Mouse (Mus musculus) frontal cortex, postnatal 14 days (tissue): Measurements from ENCODE around the gene G0s2.

ENCODE experiments used
- DNase-seq, 2 experiments: peaks; one replicate each; pipeline ENCODE4 v3.0.0; 2022; ENCODE audit warnings: low spot score in 2 of 2

G0s2 gene

GRCm38 (mm10) chr1:193272916-193273601, at the start of gene G0s2:
Gene G0s2 (minus strand): TSS chr1:193273217.
- peak; percentile 40 to 45 for DNase-seq

DNA sequence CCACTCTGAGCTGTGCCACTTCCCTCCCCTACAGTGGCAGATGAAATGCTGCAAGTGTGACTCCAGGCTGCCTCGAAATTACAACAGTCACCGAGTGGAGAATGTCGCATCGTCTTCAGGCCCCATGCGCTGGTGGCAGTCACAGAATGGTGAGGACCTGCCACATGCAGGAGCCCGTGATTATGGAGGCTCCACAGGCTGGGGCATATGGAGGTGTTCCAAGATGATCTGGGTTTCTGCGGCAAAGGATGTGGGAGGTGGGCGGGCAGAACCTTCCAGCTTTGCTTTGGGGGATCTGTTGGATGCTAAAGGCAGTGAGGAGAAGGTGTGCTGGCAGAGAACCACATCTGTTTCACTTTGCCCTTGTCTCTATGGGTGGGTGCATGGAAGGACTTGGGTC, 47.4 kb upstream of the G0s2 start:
- DNase-seq = no peak

- no peak for DNase-seq
Measured at GRCm38 (mm10) chr1:193319721-193320120, 46.7 kb upstream of the G0s2 start.

GRCm38 (mm10) chr1:193317159-193317559, 44.1 kb upstream of the G0s2 start:
- peak in 1 of 2 experiments; percentile 54 for DNase-seq

GRCm38 (mm10) chr1:193316358-193316750, 43.3 kb upstream of the G0s2 start:
- no peak for DNase-seq

DNA sequence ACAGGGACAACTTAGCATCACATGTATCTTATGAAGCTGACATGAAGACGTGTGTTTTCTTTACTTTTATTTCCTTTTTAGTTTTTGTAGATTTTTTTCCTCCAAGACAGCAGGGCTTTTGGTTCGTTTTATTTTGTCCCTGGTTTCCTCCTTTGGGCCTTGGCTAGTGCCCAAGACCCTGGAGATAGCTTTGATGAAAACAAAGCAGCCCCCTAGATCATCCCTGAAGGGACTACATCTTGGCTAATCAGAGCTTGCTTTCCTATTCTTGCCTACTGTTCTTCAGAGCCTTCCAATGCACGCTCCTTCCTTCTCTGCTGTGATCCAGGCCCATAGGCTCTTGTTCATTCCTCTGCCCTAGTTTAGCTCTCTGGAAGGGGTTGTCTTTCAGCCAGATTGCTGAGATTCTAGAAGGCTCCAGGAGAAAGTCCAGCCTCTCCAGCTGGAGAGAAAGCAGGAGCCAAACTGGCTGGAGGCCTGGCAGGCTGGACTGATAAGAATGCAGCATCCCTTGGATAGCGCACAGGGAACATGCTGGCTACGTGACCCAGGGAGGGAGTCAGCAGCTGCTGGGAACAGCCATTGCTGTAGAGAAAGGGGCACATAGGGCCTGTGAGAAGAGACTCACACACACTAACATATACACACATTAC, 42.8 kb upstream of the G0s2 start:
- peak in 1 of 2 experiments; percentile 49 for DNase-seq

DNA sequence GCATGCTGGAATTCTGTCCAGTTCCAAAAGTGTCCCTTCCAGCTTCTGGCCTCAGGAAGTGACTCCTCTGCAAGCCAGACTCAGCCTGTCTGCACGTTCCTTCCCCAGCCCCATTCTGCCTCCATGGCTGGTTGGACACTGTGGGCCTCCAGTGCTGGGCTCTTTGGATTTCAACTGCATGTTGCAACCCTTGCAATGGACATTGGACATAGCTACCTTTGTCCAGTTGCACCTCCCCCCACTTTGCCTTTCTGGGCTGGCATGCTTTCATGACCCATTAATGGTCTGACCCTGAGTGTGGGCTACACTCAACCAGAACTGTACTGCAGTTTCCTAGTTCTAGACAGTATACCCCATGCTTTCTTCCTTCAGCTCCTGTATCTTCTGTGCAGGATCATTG, 38.6 kb upstream of the G0s2 start:
- no peak for DNase-seq

DNA sequence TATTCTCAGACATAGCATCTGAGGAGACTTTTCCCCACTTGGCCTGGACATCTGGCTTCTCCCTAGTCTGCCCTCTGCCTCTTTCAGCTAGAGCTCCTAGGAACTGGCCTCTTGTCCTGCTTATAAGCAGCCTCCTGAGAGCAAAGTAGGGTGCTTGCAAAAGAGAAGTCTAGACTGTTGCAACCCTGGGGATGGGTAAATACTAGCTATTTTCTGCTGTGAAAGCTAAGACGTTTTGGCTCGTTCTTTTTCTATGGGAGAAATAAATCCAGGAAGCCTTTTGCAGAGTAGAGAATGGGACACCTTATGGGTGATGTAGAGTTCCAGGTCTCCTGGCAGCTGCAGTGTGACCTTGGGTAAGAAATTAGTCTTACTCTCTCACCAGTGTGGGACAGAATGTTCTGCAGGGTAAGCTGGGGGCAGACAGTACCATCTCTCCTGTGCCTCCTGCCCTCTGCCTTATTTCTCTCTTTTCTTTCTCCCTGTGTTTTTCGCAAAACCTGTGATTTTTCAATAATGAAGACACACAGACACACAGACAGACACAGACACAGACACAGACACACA, 37.6 kb upstream of the G0s2 start:
- DNase-seq = no peak

GRCm38 (mm10) chr1:193309785-193310518, 36.9 kb upstream of the G0s2 start:
- no peak for DNase-seq

- no peak for DNase-seq
Measured at GRCm38 (mm10) chr1:193306832-193307231, 33.8 kb upstream of the G0s2 start.

DNA sequence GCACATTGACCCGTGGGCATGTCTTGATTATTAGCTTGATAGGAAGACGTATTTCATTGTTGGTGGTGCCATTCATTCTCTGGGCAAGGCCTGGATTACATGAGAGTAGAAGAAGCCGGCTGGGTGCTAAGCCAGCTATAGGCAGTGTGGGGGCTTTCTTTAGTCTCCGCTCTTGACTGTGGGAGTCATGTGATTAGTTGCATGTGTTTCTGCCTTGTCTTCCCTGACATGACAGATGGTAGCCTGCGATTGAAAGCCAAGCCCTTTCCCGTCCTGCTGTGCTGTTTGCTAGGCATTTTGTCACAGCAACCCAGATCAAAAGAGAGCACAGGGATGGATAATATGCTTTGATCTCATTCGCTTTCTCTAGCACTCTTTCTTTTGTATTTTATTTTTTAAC, 32.4 kb upstream of the G0s2 start:
- no peak for DNase-seq

DNA sequence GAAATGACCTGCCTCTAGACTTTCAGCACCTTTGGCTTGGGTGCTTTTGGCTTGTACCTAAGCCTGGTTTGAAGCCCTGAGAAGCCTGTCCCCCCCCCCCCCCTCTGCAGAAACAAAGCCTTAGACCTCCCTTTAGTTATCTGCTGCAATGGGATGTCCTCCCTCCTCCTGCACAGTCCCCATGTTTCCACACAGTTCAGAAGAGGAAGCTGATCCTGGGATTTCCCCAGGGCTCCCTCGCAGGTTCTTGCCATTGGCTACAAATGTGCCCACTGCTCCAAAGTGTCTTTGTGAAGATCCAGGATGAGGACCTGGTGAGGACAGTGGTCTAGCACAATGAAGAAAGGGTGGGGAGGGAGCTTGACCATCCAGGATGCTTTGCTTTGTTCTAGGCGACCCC, 30.1 kb upstream of the G0s2 start:
- DNase-seq = no peak

DNA sequence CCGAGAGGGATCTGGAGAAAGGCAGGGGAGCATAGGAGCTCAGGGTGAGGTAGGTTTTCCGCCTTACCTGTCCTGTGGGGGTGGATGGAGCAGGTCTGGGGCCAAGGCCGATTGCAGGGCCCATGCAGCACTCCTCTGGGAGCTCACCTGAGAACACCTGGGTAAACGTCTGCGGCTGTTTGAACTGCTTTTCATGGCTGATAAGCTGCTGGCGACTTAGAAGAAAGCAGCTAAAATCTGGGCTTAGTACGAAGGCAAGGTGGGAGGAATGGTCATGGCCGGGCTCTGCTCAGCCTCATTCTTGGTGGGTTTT, 29.0 kb upstream of the G0s2 start:
- DNase-seq = no peak

DNA sequence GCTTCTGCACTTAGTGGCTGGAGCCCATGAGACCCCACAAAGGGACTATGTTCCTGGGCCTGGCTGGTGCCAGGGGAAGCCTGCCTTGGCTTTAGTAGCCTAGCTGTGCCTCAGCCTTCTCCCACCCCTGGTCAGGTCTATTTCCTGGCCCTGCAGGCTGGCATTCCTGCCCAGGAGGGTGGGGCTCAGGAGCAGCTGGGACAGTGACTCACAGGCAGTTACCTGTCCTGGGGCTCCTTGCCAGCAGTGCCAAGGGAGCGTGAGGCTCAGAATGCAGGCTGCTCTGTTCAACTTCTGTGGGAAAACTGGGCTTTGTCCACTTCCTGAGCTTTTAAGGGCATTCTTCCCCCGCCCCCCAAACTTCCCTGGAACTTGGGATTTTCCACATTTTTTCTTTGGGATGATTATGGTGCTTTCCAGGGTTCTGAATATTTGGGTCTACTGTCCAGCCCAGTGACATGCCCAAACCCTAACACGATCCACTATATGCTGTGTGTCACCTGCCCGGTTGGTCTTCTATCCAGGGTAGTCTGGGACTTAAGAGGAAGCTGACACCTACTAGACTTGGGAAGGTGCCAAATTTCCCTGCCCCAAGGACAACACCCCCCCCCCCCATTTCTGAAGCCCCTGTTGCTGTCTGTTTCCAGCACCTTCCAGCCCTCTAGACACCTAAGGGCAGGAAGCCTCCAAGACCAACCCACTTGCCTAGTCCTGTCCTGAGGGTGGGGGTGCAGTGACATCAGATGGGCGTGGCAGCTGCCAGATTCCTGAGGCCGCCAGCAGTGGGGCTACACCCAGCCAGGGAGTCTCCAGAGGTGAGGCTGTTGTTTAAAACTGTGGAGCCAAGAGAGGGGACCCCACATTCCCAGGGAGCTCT, 28.4 kb upstream of the G0s2 start:
- no peak for DNase-seq

- no peak for DNase-seq
Measured at GRCm38 (mm10) chr1:193299995-193300394, 27.0 kb upstream of the G0s2 start.

DNA sequence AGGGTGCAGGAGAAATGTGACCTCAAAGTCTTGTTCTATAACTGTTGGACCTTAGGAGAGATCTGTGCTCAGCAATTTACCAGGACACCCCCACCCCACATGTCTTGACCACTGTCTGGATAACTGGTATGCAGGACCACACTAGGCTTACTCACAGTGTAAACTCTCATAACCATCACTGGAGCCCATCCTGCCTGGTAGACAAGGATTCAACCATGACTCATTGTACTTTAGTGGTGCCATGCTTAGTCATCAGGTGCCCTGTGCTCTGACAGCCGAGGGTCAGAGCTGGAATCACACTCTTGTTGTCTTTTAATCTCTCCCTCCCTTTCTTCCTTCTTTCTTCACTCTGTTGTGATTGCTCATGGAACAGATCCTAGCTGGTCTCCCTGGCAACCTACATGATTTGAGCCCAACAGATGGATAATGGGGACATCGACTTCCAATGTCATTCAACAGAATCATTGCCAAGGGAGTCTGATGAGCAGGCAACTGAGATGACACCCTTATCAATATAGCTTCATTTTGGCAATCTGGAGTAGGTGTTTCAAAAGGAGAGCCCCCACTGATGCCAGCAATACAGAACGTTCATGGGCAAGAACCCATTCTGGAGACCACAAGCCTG, 25.2 kb upstream of the G0s2 start:
- no peak for DNase-seq

DNA sequence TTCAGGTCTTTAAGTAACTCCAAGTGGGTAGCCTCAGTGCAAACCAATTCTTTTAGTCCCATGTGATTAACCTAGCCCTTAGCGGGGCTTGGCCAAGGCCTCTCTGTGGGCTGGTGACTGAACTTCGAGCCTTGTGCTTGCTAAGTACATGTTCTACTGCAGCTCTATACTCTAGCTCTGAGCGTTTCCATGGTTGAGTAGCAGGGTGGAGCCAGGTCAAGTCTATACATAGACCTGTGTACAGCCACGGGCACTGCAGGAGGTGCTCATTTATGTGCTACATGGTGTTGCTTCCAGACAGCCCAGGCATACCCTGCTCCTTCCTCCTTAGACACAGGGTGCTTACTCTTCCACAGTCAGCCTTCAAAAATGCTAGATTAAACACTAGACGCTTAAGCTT, 22.9 kb upstream of the G0s2 start:
- DNase-seq = no peak

GRCm38 (mm10) chr1:193293926-193294325, 20.9 kb upstream of the G0s2 start:
- no peak for DNase-seq

DNA sequence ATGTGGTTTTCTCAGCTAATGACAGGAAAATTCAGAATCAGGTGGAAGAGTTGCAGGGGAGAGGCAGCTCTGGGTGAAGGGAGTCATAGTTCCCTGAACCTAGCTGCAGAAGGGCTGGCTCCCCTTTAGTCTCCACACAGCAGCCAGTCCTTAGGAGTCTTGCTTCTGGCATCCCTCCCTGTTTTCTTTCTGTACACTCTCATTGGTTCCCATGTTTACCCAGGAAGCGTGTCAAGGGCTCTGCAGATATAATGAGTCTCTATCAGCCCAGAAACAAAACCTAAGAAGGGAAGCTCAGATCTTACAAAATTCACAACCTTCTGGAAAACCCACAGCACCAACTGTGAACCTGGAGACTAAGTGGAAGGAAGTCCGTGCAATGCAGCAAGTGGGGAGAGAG, 20.0 kb upstream of the G0s2 start:
- no peak for DNase-seq

DNA sequence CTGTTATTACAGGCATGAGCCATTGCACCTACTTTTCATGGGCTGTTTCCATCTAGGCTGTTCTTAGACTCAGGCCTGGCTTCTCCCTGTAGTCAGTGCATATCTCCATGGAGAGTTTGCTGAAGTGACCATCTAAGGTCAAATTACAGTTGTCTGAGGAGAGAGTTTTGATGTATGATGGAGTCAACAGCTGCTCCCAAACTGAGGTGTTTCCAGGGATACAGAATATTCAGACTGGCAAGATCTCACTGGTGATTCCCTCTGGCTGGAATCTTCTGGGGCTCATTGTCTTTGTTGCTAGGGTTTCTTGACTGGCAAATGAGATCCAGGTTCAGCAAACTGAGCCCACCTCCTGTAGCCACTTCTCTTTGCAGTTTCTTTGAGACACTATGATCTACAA, 17.7 kb upstream of the G0s2 start:
- DNase-seq = no peak

- no peak for DNase-seq
Measured at GRCm38 (mm10) chr1:193289914-193290313, 16.9 kb upstream of the G0s2 start.
